Mouse (Mus musculus) liver, embryonic 16.5 days (tissue): ENCODE results near the gene Lingo4. TPM values are rescaled to one million over a fixed set of nuclear protein-coding genes. Genes with fewer than 3 reads are reported as not detected.

Source experiments
- ATAC-seq: fragments of 200-750 bp; cut with Nextera tagmentation; 2 replicates; pipeline ENCODE4 v1.8.0; 2017; ENCODE audit warnings: low read depth, mild to moderate bottlenecking, moderate number of reproducible peaks, moderate library complexity
- H3K27ac ChIP-seq: fragments of 300-500 bp; sonication (generic); 2 replicates; pipeline ENCODE4 v1.5.1; 2014; ENCODE audit warnings: mild to moderate bottlenecking, low read length
- H3K27me3 ChIP-seq: fragments of 300-500 bp; sonication (generic); 2 replicates; pipeline ENCODE4 v1.6.1; 2014; ENCODE audit warnings: low read depth, low read length, mixed read lengths; ENCODE audit not compliant: control insufficient read depth, insufficient read depth
- H3K36me3 ChIP-seq: fragments of 300-500 bp; sonication (generic); 2 replicates; pipeline ENCODE4 v1.6.1; 2014; ENCODE audit warnings: mild to moderate bottlenecking; ENCODE audit not compliant: control insufficient read depth, insufficient read depth
- H3K4me1 ChIP-seq: fragments of 300-500 bp; sonication (generic); 2 replicates; pipeline ENCODE4 v1.6.1; 2014; ENCODE audit warnings: low read depth, low read length, mixed read lengths; ENCODE audit not compliant: control insufficient read depth
- H3K4me2 ChIP-seq: fragments of 300-500 bp; sonication (generic); 2 replicates; pipeline ENCODE4 v1.6.1; 2014; ENCODE audit warnings: low read depth, low read length, mixed read lengths
- H3K4me3 ChIP-seq: fragments of 300-500 bp; sonication (generic); 2 replicates; pipeline ENCODE4 v1.5.1; 2014; ENCODE audit warnings: low read depth, mild to moderate bottlenecking, low read length
- H3K9ac ChIP-seq: fragments of 300-500 bp; sonication (generic); 2 replicates; pipeline ENCODE4 v1.6.1; 2014; ENCODE audit warnings: low read depth, low read length
- H3K9me3 ChIP-seq: fragments of 300-500 bp; sonication (generic); replicated peaks from 2 replicates; pipeline ENCODE4 v1.6.1; 2016; ENCODE audit warnings: low read length; ENCODE audit not compliant: control insufficient read depth
- WGBS: fragments of 180-500 bp; shearing (Covaris S2); extraction: QIAGEN DNeasy Blood & Tissue Kit; methylation state at CpG from one replicate; pipeline ENCODE4 v1.1.7; 2014; ENCODE audit not compliant: insufficient replicate concordance; 5-methylcytosine and 5-hydroxymethylcytosine counted together
- polyA plus RNA-seq: library from polyadenylated mRNA; unstranded; fragments of >200 nt; fragmentation: Nextera tagmentation; extraction: Ambion mirVana; gene quantifications from 2 replicates; pipeline ENCODE4 v1.2.1, GENCODE M21; 2015

Gene Lingo4
- polyA plus RNA-seq, 1 experiment from 2014 or later = 0.06 TPM

GRCm38 (mm10) chr3:94393049-94393448 is 5.3 kb upstream of the Lingo4 start:
- Histone ChIP-seq H3K4me2 (no peak overlapping the region), H3K36me3 (no peaks in the 10 kb centered on the region), H3K4me1 (no peaks in the 10 kb centered on the region), H3K27ac (no peak overlapping the region), H3K4me3 (no peak overlapping the region), H3K9ac (no peak overlapping the region), H3K27me3 (peaks cover 7% of the 10 kb centered on the region), H3K9me3 (no peaks in the 10 kb centered on the region)
- 54% methylated on average over 4 of the region's 4 CpGs for WGBS
- no peak for ATAC-seq

GRCm38 (mm10) chr3:94396336-94396735 is 2.0 kb upstream of the Lingo4 start:
- no peaks in the 10 kb centered on the region for H3K36me3 ChIP-seq
- H3K9me3 ChIP-seq = no peaks in the 10 kb centered on the region
- 57% methylated on average over 1 of the region's 1 CpGs for WGBS
- H3K4me1 ChIP-seq = no peaks in the 10 kb centered on the region
- H3K27me3 ChIP-seq = peaks cover 38% of the 10 kb centered on the region
- H3K27ac ChIP-seq = no peak overlapping the region
- H3K4me3 ChIP-seq = no peak overlapping the region
- H3K9ac ChIP-seq = no peak overlapping the region
- ATAC-seq = no peak
- H3K4me2 ChIP-seq = no peak overlapping the region

GRCm38 (mm10) chr3:94396851-94397250 is 1.5 kb upstream of the Lingo4 start:
- H3K27ac ChIP-seq = no peak overlapping the region
- peaks cover 38% of the 10 kb centered on the region for H3K27me3 ChIP-seq
- H3K9me3 ChIP-seq = no peaks in the 10 kb centered on the region
- H3K9ac ChIP-seq = no peak overlapping the region
- 54% methylated on average over 4 of the region's 4 CpGs for WGBS
- no peaks in the 10 kb centered on the region for H3K36me3 ChIP-seq
- no peak overlapping the region for H3K4me2 ChIP-seq
- H3K4me3 ChIP-seq = no peak overlapping the region
- H3K4me1 ChIP-seq = no peaks in the 10 kb centered on the region
- ATAC-seq = no peak

GRCm38 (mm10) chr3:94398943-94399481 is 695 bp downstream of the Lingo4 start:
- no peak overlapping the region for H3K27ac ChIP-seq
- no peak for ATAC-seq
- H3K9ac ChIP-seq = no peak overlapping the region
- peaks cover 38% of the 10 kb centered on the region for H3K27me3 ChIP-seq
- no peaks in the 10 kb centered on the region for H3K9me3 ChIP-seq
- H3K4me2 ChIP-seq = 0 out of 2 replicates have a peak overlapping the region, but pooled peaks have one; percentile 15
- 4% methylated on average over 20 of the region's 20 CpGs for WGBS
- H3K4me1 ChIP-seq = no peaks in the 10 kb centered on the region
- no peak overlapping the region for H3K4me3 ChIP-seq
- no peaks in the 10 kb centered on the region for H3K36me3 ChIP-seq

- Histone ChIP-seq H3K4me3 (no peak overlapping the region), H3K9ac (no peak overlapping the region), H3K27me3 (peaks cover 38% of the 10 kb centered on the region), H3K4me1 (no peaks in the 10 kb centered on the region), H3K4me2 (no peak overlapping the region), H3K9me3 (no peaks in the 10 kb centered on the region), H3K36me3 (no peaks in the 10 kb centered on the region), H3K27ac (no peak overlapping the region)
- 29% methylated on average over 5 of the region's 5 CpGs for WGBS
- ATAC-seq = no peak
Measured at GRCm38 (mm10) chr3:94399663-94400310, 1.5 kb downstream of the Lingo4 start.

- no peak for ATAC-seq
- no peaks in the 10 kb centered on the region for H3K9me3 ChIP-seq
- WGBS = 46% methylated on average over 8 of the region's 8 CpGs
Measured at GRCm38 (mm10) chr3:94402451-94402850, 4.1 kb downstream of the Lingo4 start.

GRCm38 (mm10) chr3:94404366-94405054 is 6.2 kb downstream of the Lingo4 start:
- Histone ChIP-seq H3K4me3 (no peak overlapping the region), H3K27ac (no peak overlapping the region), H3K9ac (no peak overlapping the region), H3K27me3 (peaks cover 17% of the 10 kb centered on the region), H3K36me3 (no peaks in the 10 kb centered on the region), H3K4me1 (no peaks in the 10 kb centered on the region), H3K4me2 (no peak overlapping the region), H3K9me3 (no peaks in the 10 kb centered on the region)
- no peak for ATAC-seq
- 24% methylated on average over 7 of the region's 7 CpGs for WGBS

More at GRCm38 (mm10) chr3:94402451-94402850, 4.1 kb downstream of the Lingo4 start:
- Histone ChIP-seq H3K27ac (no peak overlapping the region), H3K4me1 (no peaks in the 10 kb centered on the region), H3K27me3 (peaks cover 32% of the 10 kb centered on the region), H3K36me3 (no peaks in the 10 kb centered on the region), H3K4me3 (no peak overlapping the region), H3K4me2 (no peak overlapping the region), H3K9ac (no peak overlapping the region)

GRCm38 (mm10) chr3:94405561-94405960 is 7.2 kb downstream of the Lingo4 start:
- Histone ChIP-seq H3K27ac (no peak overlapping the region), H3K36me3 (no peaks in the 10 kb centered on the region), H3K9me3 (no peaks in the 10 kb centered on the region), H3K4me3 (no peak overlapping the region), H3K27me3 (peaks cover 7% of the 10 kb centered on the region), H3K4me2 (no peak overlapping the region), H3K4me1 (no peaks in the 10 kb centered on the region), H3K9ac (no peak overlapping the region)
- 49% methylated on average over 4 of the region's 4 CpGs for WGBS
- ATAC-seq = no peak

- H3K9ac ChIP-seq = peak overlapping the region; percentile 59
- H3K27ac ChIP-seq = no peak overlapping the region
- peak; percentile 33 for ATAC-seq
- 5% methylated on average over 25 of the region's 25 CpGs for WGBS
- H3K9me3 ChIP-seq = no peaks in the 10 kb centered on the region
- peaks cover 7% of the 10 kb centered on the region for H3K4me1 ChIP-seq
- peak overlapping the region; percentile 65 for H3K4me3 ChIP-seq
- no peaks in the 10 kb centered on the region for H3K27me3 ChIP-seq
- H3K36me3 ChIP-seq = no peaks in the 10 kb centered on the region
- H3K4me2 ChIP-seq = peak overlapping the region; percentile 85
Measured at GRCm38 (mm10) chr3:94412530-94412929, 14.2 kb downstream of the Lingo4 start.
